Mouse (Mus musculus): ENCODE results near the gene Mctp2.

GRCm38 (mm10) chr7:72297013-72297412 is 9.4 kb downstream of the Mctp2 start:
- TF ChIP-seq CTCF (IDR thresholded peaks at IDR 0.05; ENCODE audit: control insufficient read depth, insufficient read depth, low read length) (no peak), POLR2A (IDR thresholded peaks at IDR 0.05; ENCODE audit: borderline replicate concordance, control insufficient read depth, low read depth, low read length) (no peak)

Data from bone marrow, adult 2 months (tissue).